Mouse (Mus musculus) liver, embryonic 16.5 days (tissue): ENCODE results near the gene Tnpo1. TPM values are rescaled to one million over a fixed set of nuclear protein-coding genes. Genes with fewer than 3 reads are reported as not detected.

Experiments used
- ATAC-seq: fragments of 200-750 bp; cut with Nextera tagmentation; 2 replicates; pipeline ENCODE4 v1.8.0; 2017; ENCODE audit warnings: low read depth, mild to moderate bottlenecking, moderate number of reproducible peaks, moderate library complexity
- H3K27ac ChIP-seq: fragments of 300-500 bp; sonication (generic); 2 replicates; pipeline ENCODE4 v1.5.1; 2014; ENCODE audit warnings: mild to moderate bottlenecking, low read length
- H3K27me3 ChIP-seq: fragments of 300-500 bp; sonication (generic); 2 replicates; pipeline ENCODE4 v1.6.1; 2014; ENCODE audit warnings: low read depth, low read length, mixed read lengths; ENCODE audit not compliant: control insufficient read depth, insufficient read depth
- H3K36me3 ChIP-seq: fragments of 300-500 bp; sonication (generic); 2 replicates; pipeline ENCODE4 v1.6.1; 2014; ENCODE audit warnings: mild to moderate bottlenecking; ENCODE audit not compliant: control insufficient read depth, insufficient read depth
- H3K4me1 ChIP-seq: fragments of 300-500 bp; sonication (generic); 2 replicates; pipeline ENCODE4 v1.6.1; 2014; ENCODE audit warnings: low read depth, low read length, mixed read lengths; ENCODE audit not compliant: control insufficient read depth
- H3K4me2 ChIP-seq: fragments of 300-500 bp; sonication (generic); 2 replicates; pipeline ENCODE4 v1.6.1; 2014; ENCODE audit warnings: low read depth, low read length, mixed read lengths
- H3K4me3 ChIP-seq: fragments of 300-500 bp; sonication (generic); 2 replicates; pipeline ENCODE4 v1.5.1; 2014; ENCODE audit warnings: low read depth, mild to moderate bottlenecking, low read length
- H3K9ac ChIP-seq: fragments of 300-500 bp; sonication (generic); 2 replicates; pipeline ENCODE4 v1.6.1; 2014; ENCODE audit warnings: low read depth, low read length
- H3K9me3 ChIP-seq: fragments of 300-500 bp; sonication (generic); replicated peaks from 2 replicates; pipeline ENCODE4 v1.6.1; 2016; ENCODE audit warnings: low read length; ENCODE audit not compliant: control insufficient read depth
- WGBS: fragments of 180-500 bp; shearing (Covaris S2); extraction: QIAGEN DNeasy Blood & Tissue Kit; methylation state at CpG from one replicate; pipeline ENCODE4 v1.1.7; 2014; ENCODE audit not compliant: insufficient replicate concordance; 5-methylcytosine and 5-hydroxymethylcytosine counted together
- polyA plus RNA-seq: library from polyadenylated mRNA; unstranded; fragments of >200 nt; fragmentation: Nextera tagmentation; extraction: Ambion mirVana; gene quantifications from 2 replicates; pipeline ENCODE4 v1.2.1, GENCODE M21; 2015

Tnpo1 gene
- polyA plus RNA-seq, 1 experiment from 2014 or later = 18.1 TPM

DNA sequence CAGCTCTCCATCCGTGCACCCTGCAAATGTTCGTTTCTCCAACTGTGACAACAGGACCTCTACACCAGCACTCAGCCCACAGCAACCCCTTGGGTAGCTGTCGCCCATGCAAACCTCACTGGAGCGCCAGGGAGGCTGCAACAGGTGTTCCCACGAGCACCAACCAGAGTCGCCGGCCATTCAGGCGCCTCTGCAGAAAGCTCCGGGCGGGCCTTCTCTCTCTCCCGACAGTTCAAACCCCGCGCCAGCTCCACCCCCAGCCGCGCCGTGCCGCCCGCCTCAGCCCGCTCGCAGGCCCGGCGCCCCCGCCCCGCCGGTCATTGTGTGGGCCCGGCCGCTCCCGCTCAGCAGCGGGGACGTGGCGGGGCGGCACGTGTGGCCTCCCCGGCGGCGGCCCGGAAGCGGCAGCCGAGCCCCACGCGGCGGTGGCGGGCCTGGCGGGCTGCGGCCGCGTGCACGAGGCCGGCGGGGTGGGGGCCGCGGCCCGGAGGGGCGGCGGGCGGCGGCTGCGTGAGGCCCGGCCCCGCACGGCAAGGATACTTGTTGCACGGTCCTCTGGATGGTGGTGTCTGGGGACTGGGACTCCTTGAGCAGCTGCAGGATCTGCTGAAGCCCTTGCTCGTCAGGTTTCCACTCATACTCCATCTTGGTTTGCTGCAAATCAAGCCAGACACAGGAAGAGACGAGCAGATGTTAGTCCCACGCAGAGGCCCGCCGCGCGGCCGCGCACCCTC is 35.9 kb downstream of the Tnpo1 start:
- Histone ChIP-seq H3K9me3 (no peaks in the 10 kb centered on the region), H3K4me3 (peak overlapping the region; percentile 88), H3K4me2 (peak overlapping the region; percentile 94), H3K27ac (peak overlapping the region; percentile 93), H3K4me1 (peaks cover 27% of the 10 kb centered on the region), H3K9ac (peak overlapping the region; percentile 91), H3K36me3 (0 out of 2 replicates have a peak, but pooled peaks cover 8% of the 10 kb centered on the region), H3K27me3 (no peaks in the 10 kb centered on the region)
- WGBS = under 1% methylated on average over 67 of the region's 71 CpGs
- ATAC-seq = peak; percentile 85

GRCm38 (mm10) chr13:98889211-98889610 is 37.0 kb downstream of the Tnpo1 start:
- no peak for ATAC-seq
- Histone ChIP-seq H3K36me3 (peaks cover 13% of the 10 kb centered on the region; the same call in 1 of the 2 replicates), H3K9ac (no peak overlapping the region), H3K27ac (no peak overlapping the region), H3K9me3 (no peaks in the 10 kb centered on the region), H3K27me3 (no peaks in the 10 kb centered on the region), H3K4me2 (no peak overlapping the region), H3K4me1 (peaks cover 25% of the 10 kb centered on the region), H3K4me3 (no peak overlapping the region)
- 86% methylated on average over 11 of the region's 12 CpGs for WGBS

DNA sequence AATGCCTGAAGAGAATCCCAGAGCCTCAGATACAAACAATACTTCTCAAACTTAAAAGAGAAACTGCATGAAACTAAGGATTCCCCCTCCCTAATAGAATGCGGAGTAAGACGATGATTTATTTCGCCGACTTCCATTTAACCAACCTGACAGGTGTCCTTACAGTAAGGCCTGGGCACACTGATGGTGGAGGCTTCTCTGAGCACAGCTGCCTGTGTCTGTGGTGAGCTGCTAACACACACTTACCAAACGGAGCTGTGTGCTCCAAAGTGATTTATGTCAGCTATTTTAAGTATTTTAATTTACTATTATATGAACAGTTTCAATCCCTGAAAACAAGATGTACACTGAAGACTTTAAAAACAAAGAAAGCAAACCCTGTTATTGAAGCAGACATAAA is 42.4 kb downstream of the Tnpo1 start:
- Histone ChIP-seq H3K4me2 (no peak overlapping the region), H3K9me3 (no peaks in the 10 kb centered on the region), H3K9ac (no peak overlapping the region), H3K36me3 (peaks cover 27% of the 10 kb centered on the region), H3K4me1 (peaks cover 2% of the 10 kb centered on the region), H3K27ac (no peak overlapping the region), H3K4me3 (no peak overlapping the region), H3K27me3 (no peaks in the 10 kb centered on the region)
- WGBS = 89% methylated on average over 5 of the region's 5 CpGs
- ATAC-seq = no peak

DNA sequence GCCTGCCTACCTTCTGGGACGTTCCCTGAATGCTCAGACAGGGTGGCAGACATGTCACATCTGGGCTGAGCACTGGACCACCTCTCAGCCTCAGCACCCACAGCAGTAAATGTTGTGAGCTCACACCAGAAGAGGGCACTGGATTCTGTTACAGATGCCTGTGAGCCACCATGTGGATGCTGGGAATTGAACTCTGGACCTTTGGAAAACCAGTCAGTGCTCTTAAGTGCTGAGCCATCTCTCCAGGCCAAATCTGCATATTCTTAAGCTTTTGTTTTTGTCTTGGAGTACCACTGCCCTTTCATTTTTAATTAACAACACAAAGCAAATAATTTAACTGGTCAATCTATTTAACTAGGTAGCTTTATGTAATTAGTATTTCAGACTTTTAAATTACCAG is 44.2 kb downstream of the Tnpo1 start:
- 72% methylated on average over 1 of the region's 1 CpGs for WGBS
- no peak for ATAC-seq
- Histone ChIP-seq H3K4me1 (no peaks in the 10 kb centered on the region), H3K4me2 (no peak overlapping the region), H3K9ac (no peak overlapping the region), H3K27me3 (no peaks in the 10 kb centered on the region), H3K27ac (no peak overlapping the region), H3K9me3 (no peaks in the 10 kb centered on the region), H3K4me3 (no peak overlapping the region), H3K36me3 (peaks cover 32% of the 10 kb centered on the region)

GRCm38 (mm10) chr13:98880336-98880735 is 45.8 kb downstream of the Tnpo1 start:
- peaks cover 26% of the 10 kb centered on the region for H3K36me3 ChIP-seq
- H3K27ac ChIP-seq = no peak overlapping the region
- H3K27me3 ChIP-seq = no peaks in the 10 kb centered on the region
- no peaks in the 10 kb centered on the region for H3K9me3 ChIP-seq
- WGBS = 65% methylated on average over 2 of the region's 2 CpGs
- no peak overlapping the region for H3K9ac ChIP-seq
- no peak overlapping the region for H3K4me3 ChIP-seq
- H3K4me2 ChIP-seq = no peak overlapping the region
- H3K4me1 ChIP-seq = no peaks in the 10 kb centered on the region
- ATAC-seq = no peak

- WGBS = 91% methylated on average over 6 of the region's 6 CpGs
- Histone ChIP-seq H3K9ac (no peak overlapping the region), H3K4me3 (no peak overlapping the region), H3K27me3 (no peaks in the 10 kb centered on the region), H3K36me3 (peaks cover 25% of the 10 kb centered on the region), H3K27ac (no peak overlapping the region), H3K9me3 (no peaks in the 10 kb centered on the region), H3K4me1 (no peaks in the 10 kb centered on the region), H3K4me2 (no peak overlapping the region)
- ATAC-seq = no peak
These were observed 46.8 kb downstream of the Tnpo1 start for GRCm38 (mm10) chr13:98879422-98879821.

DNA sequence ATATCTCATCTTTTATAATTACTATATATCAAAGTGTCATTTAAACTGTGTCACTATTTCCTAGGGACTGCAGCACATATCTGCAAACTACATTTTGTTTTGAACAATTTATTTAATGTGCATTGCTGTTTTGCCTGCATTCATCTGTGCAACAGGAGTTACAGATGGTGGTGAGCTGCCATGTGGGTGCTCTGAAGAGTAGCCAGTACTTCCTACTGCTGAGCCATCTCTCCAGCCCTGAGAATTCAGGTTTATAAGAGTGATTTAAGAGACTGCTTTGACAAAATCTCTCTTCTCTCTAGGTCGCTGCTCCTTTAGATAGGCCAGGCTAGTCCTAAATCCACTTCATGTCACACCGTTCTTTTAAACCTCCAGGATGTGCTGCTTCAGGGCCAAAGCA is 49.0 kb downstream of the Tnpo1 start:
- peaks cover 17% of the 10 kb centered on the region for H3K36me3 ChIP-seq
- WGBS = 87% methylated on average over 2 of the region's 2 CpGs
- ATAC-seq = no peak

DNA sequence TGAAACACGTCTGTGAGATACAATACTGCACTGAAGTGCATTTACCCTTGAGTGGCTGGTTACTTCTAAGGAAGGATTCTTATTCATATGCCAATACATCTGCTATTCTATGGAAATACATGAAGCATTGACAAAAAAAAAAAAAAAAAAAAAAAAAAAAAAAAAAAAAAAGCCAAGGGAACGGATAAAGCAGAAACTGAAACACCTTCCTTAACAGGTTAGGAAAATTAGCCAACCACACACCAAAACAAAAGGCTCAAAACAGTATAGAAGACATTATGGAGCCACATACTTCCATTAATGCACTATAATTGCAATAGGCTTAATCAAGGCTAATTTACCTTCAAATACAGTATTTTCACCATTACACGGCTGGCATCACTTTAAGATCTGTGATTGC is 51.5 kb downstream of the Tnpo1 start:
- Histone ChIP-seq H3K9me3 (no peaks in the 10 kb centered on the region), H3K9ac (no peak overlapping the region), H3K36me3 (peaks cover 26% of the 10 kb centered on the region), H3K4me1 (no peaks in the 10 kb centered on the region; the same call in 1 of the 2 replicates), H3K27ac (no peak overlapping the region), H3K4me2 (no peak overlapping the region), H3K27me3 (no peaks in the 10 kb centered on the region), H3K4me3 (no peak overlapping the region)
- no peak for ATAC-seq
- WGBS = 73% methylated on average over 3 of the region's 3 CpGs

More for the DNA sequence above, 49.0 kb downstream of the Tnpo1 start:
- no peaks in the 10 kb centered on the region for H3K27me3 ChIP-seq
- H3K4me2 ChIP-seq = no peak overlapping the region
- no peak overlapping the region for H3K27ac ChIP-seq
- no peak overlapping the region for H3K4me3 ChIP-seq
- H3K9me3 ChIP-seq = no peaks in the 10 kb centered on the region
- H3K9ac ChIP-seq = no peak overlapping the region
- H3K4me1 ChIP-seq = no peaks in the 10 kb centered on the region

- Histone ChIP-seq H3K4me3 (no peak overlapping the region), H3K4me2 (no peak overlapping the region), H3K27me3 (no peaks in the 10 kb centered on the region), H3K4me1 (no peaks in the 10 kb centered on the region; the same call in 1 of the 2 replicates), H3K27ac (no peak overlapping the region), H3K9ac (no peak overlapping the region), H3K9me3 (no peaks in the 10 kb centered on the region), H3K36me3 (peaks cover 25% of the 10 kb centered on the region)
- no peak for ATAC-seq
- 72% methylated on average over 7 of the region's 7 CpGs for WGBS
These were observed 53.8 kb downstream of the Tnpo1 start for GRCm38 (mm10) chr13:98872273-98872847.
